Mouse (Mus musculus): ENCODE data around the gene Gm11214. TPM values are rescaled to one million over a fixed set of nuclear protein-coding genes. Genes with fewer than 3 reads are reported as not detected.

Gene Gm11214
- polyA plus RNA-seq, 1 experiment from 2014 or later: not detected

DNA sequence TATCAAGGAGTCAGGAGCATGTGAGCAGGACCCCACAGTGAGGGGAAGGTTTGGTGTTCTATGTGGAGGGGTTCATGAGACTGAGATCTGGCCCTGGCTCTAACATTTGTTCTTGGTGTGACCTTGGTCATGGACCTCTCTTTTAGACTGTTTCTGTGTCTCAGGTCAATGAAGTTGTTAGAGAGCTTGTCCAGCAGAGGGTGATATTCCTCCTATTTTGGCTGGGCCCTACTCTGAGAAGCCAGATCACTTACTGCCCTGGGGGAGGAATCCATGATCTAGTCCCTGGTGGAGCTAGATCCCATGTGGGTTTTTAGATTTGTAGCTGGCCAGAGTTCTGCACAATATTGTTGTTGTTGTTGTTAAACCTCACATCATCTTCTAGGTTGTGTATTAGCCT, 23.0 kb upstream of the Gm11214 start:
- Histone ChIP-seq H3K36me3 (no peaks in the 10 kb centered on the region), H3K9me3 (no peaks in the 10 kb centered on the region), H3K4me3 (replicated peaks) (no peak overlapping the region), H3K27ac (no peak overlapping the region), H3K4me1 (replicated peaks) (no peaks in the 10 kb centered on the region), H3K4me2 (no peak overlapping the region), H3K9ac (replicated peaks) (no peak overlapping the region), H3K27me3 (no peaks in the 10 kb centered on the region)
- ATAC-seq (ENCODE audit: insufficient number of reproducible peaks, insufficient read depth, low FRiP score, low TSS enrichment, low read depth): no peak

- Histone ChIP-seq H3K36me3 (no peaks in the 10 kb centered on the region), H3K9ac (replicated peaks) (no peak overlapping the region), H3K4me3 (replicated peaks) (no peak overlapping the region), H3K27ac (no peak overlapping the region), H3K4me1 (replicated peaks) (no peaks in the 10 kb centered on the region), H3K4me2 (no peak overlapping the region), H3K9me3 (no peaks in the 10 kb centered on the region), H3K27me3 (no peaks in the 10 kb centered on the region)
- 52% methylated on average over 4 of the region's 4 CpGs for WGBS
- ATAC-seq (ENCODE audit: insufficient number of reproducible peaks, insufficient read depth, low FRiP score, low TSS enrichment, low read depth): no peak
Observed at GRCm38 (mm10) chr4:63685253-63685525, 22.0 kb upstream of the Gm11214 start.

GRCm38 (mm10) chr4:63684412-63685252, 21.5 kb upstream of the Gm11214 start:
- ATAC-seq (ENCODE audit: insufficient number of reproducible peaks, insufficient read depth, low FRiP score, low TSS enrichment, low read depth): no peak
- WGBS: 80% methylated on average over 10 of the region's 10 CpGs
- Histone ChIP-seq H3K4me2 (no peak overlapping the region), H3K4me3 (replicated peaks) (no peak overlapping the region), H3K9me3 (no peaks in the 10 kb centered on the region), H3K4me1 (replicated peaks) (no peaks in the 10 kb centered on the region), H3K36me3 (no peaks in the 10 kb centered on the region), H3K27ac (no peak overlapping the region), H3K27me3 (no peaks in the 10 kb centered on the region), H3K9ac (replicated peaks) (no peak overlapping the region)

GRCm38 (mm10) chr4:63683716-63684115, 20.5 kb upstream of the Gm11214 start:
- no peak overlapping the region for H3K4me2 ChIP-seq
- H3K9ac ChIP-seq (replicated peaks): no peak overlapping the region
- 90% methylated on average over 6 of the region's 6 CpGs for WGBS
- no peaks in the 10 kb centered on the region for H3K36me3 ChIP-seq
- H3K4me1 ChIP-seq (replicated peaks): no peaks in the 10 kb centered on the region
- no peak for ATAC-seq (ENCODE audit: insufficient number of reproducible peaks, insufficient read depth, low FRiP score, low TSS enrichment, low read depth)
- H3K27me3 ChIP-seq: no peaks in the 10 kb centered on the region
- no peak overlapping the region for H3K4me3 ChIP-seq (replicated peaks)
- no peaks in the 10 kb centered on the region for H3K9me3 ChIP-seq
- no peak overlapping the region for H3K27ac ChIP-seq

GRCm38 (mm10) chr4:63683056-63683455, 19.9 kb upstream of the Gm11214 start:
- no peak overlapping the region for H3K27ac ChIP-seq
- no peaks in the 10 kb centered on the region for H3K27me3 ChIP-seq
- H3K36me3 ChIP-seq: no peaks in the 10 kb centered on the region
- H3K9ac ChIP-seq (replicated peaks): no peak overlapping the region
- H3K4me2 ChIP-seq: no peak overlapping the region
- H3K9me3 ChIP-seq: no peaks in the 10 kb centered on the region
- H3K4me1 ChIP-seq (replicated peaks): no peaks in the 10 kb centered on the region
- WGBS: 80% methylated on average over 11 of the region's 11 CpGs
- no peak for ATAC-seq (ENCODE audit: insufficient number of reproducible peaks, insufficient read depth, low FRiP score, low TSS enrichment, low read depth)
- H3K4me3 ChIP-seq (replicated peaks): no peak overlapping the region

DNA sequence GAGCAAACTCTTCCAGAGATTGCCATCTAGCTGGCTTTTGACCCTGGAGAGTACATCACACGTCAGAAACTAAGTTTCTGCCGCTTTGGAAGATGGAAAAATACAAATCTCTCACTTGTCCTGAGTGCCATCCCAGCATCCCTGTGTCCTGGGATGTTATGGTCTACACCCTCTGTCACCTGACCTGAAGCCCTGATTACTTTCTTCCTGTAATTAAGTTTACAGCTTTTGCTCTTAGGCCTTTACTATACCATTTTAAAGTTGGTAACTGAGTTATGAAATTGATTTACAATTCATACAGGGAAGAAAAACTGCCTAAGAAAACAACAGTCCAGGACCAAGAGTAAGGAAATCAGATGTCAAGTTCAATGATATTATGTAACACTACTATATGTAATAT, 19.3 kb upstream of the Gm11214 start:
- Histone ChIP-seq H3K9me3 (no peaks in the 10 kb centered on the region), H3K36me3 (no peaks in the 10 kb centered on the region), H3K9ac (replicated peaks) (no peak overlapping the region), H3K27me3 (no peaks in the 10 kb centered on the region), H3K27ac (no peak overlapping the region), H3K4me1 (replicated peaks) (no peaks in the 10 kb centered on the region), H3K4me2 (no peak overlapping the region), H3K4me3 (replicated peaks) (no peak overlapping the region)
- ATAC-seq (ENCODE audit: insufficient number of reproducible peaks, insufficient read depth, low FRiP score, low TSS enrichment, low read depth): no peak
- WGBS: 85% methylated on average over 2 of the region's 2 CpGs

DNA sequence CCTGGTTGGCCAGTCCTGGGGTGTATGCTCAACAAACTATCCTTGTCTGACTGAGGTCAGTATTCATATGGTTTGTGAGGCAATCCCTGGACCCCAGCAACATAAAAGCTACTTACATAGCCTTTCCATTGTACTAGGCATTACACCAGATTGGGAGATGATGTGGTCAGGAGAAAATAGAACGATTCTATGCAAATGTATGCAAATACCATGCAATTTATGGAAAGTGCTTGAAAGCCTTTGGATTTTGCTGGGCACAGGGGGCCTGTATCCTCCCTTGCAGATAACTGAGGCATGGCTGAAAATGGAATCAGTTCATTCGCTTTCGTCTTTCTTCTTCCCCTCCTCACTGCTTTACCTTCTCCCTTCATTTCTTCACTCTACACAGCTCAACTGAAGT, 18.4 kb upstream of the Gm11214 start:
- Histone ChIP-seq H3K9me3 (no peaks in the 10 kb centered on the region), H3K36me3 (no peaks in the 10 kb centered on the region), H3K9ac (replicated peaks) (no peak overlapping the region), H3K4me3 (replicated peaks) (no peak overlapping the region), H3K4me1 (replicated peaks) (no peaks in the 10 kb centered on the region), H3K4me2 (no peak overlapping the region), H3K27ac (no peak overlapping the region), H3K27me3 (no peaks in the 10 kb centered on the region)
- WGBS: 89% methylated on average over 3 of the region's 3 CpGs
- ATAC-seq (ENCODE audit: insufficient number of reproducible peaks, insufficient read depth, low FRiP score, low TSS enrichment, low read depth): no peak

GRCm38 (mm10) chr4:63675128-63675527, 11.9 kb upstream of the Gm11214 start:
- Histone ChIP-seq H3K4me1 (replicated peaks) (no peaks in the 10 kb centered on the region), H3K4me2 (no peak overlapping the region), H3K27me3 (no peaks in the 10 kb centered on the region), H3K9ac (replicated peaks) (no peak overlapping the region), H3K4me3 (replicated peaks) (no peak overlapping the region), H3K27ac (no peak overlapping the region), H3K9me3 (no peaks in the 10 kb centered on the region), H3K36me3 (no peaks in the 10 kb centered on the region)
- 59% methylated on average over 2 of the region's 2 CpGs for WGBS
- no peak for ATAC-seq (ENCODE audit: insufficient number of reproducible peaks, insufficient read depth, low FRiP score, low TSS enrichment, low read depth)

DNA sequence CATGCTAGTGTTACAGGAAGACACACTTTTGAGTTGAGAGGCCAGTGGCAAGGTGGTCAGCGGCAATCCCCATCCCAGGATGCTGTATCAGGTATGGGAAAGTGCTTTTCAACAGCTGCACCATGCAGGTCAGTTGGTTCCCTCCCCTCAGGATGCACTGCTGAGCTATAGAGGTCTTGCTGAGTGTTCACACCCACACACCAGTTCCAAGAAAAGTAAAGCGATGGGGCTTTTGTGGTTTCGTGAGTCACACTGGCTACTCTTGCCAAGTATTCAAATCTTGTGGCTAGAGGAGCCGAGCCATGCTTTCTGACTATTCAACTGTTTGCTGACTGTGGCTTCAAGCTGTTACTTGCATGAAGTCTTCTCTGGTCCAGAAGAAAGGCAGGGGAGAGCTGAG, 5.1 kb upstream of the Gm11214 start:
- Histone ChIP-seq H3K4me3 (replicated peaks) (no peak overlapping the region), H3K4me1 (replicated peaks) (no peaks in the 10 kb centered on the region), H3K27ac (no peak overlapping the region), H3K36me3 (no peaks in the 10 kb centered on the region), H3K9ac (replicated peaks) (no peak overlapping the region), H3K9me3 (no peaks in the 10 kb centered on the region), H3K27me3 (no peaks in the 10 kb centered on the region), H3K4me2 (no peak overlapping the region)
- no peak for ATAC-seq (ENCODE audit: insufficient number of reproducible peaks, insufficient read depth, low FRiP score, low TSS enrichment, low read depth)
- WGBS: 81% methylated on average over 4 of the region's 4 CpGs

DNA sequence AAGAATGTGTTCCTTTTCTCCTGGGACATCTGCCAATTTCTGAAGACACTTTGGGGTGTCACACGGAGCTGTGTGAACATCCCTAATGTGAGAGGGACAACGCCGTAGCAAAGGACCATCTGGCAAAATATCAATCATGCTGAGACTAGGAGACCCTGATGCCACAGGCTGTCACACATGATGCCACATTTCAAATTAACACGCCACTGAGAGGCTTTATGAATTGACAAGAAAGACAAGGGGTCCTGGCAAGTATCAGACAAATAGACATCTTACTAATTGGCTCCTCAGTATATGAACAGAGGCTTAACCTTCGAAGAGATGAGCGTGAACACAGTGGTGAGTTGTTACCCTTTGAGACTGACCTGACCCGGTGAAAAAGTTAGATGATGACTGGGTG, 2.6 kb upstream of the Gm11214 start:
- no peak overlapping the region for H3K4me3 ChIP-seq (replicated peaks)
- H3K36me3 ChIP-seq: no peaks in the 10 kb centered on the region
- ATAC-seq (ENCODE audit: insufficient number of reproducible peaks, insufficient read depth, low FRiP score, low TSS enrichment, low read depth): no peak
- 80% methylated on average over 7 of the region's 7 CpGs for WGBS
- H3K9me3 ChIP-seq: no peaks in the 10 kb centered on the region
- no peaks in the 10 kb centered on the region for H3K27me3 ChIP-seq
- no peaks in the 10 kb centered on the region for H3K4me1 ChIP-seq (replicated peaks)
- H3K9ac ChIP-seq (replicated peaks): no peak overlapping the region
- no peak overlapping the region for H3K4me2 ChIP-seq
- H3K27ac ChIP-seq: no peak overlapping the region

GRCm38 (mm10) chr4:63661857-63662256, 1.3 kb downstream of the Gm11214 start:
- ATAC-seq (ENCODE audit: insufficient number of reproducible peaks, insufficient read depth, low FRiP score, low TSS enrichment, low read depth): no peak
- Histone ChIP-seq H3K27ac (no peak overlapping the region), H3K4me2 (no peak overlapping the region), H3K9ac (replicated peaks) (no peak overlapping the region), H3K9me3 (no peaks in the 10 kb centered on the region), H3K4me1 (replicated peaks) (no peaks in the 10 kb centered on the region), H3K4me3 (replicated peaks) (no peak overlapping the region), H3K27me3 (no peaks in the 10 kb centered on the region), H3K36me3 (no peaks in the 10 kb centered on the region)
- WGBS: 85% methylated on average over 1 of the region's 1 CpGs

- H3K4me1 ChIP-seq (replicated peaks): no peaks in the 10 kb centered on the region
- H3K36me3 ChIP-seq: no peaks in the 10 kb centered on the region
- H3K9ac ChIP-seq (replicated peaks): no peak overlapping the region
- no peak overlapping the region for H3K4me2 ChIP-seq
- no peak overlapping the region for H3K4me3 ChIP-seq (replicated peaks)
- ATAC-seq (ENCODE audit: insufficient number of reproducible peaks, insufficient read depth, low FRiP score, low TSS enrichment, low read depth): no peak
- 85% methylated on average over 1 of the region's 1 CpGs for whole genome bisulfite sequencing
- H3K9me3 ChIP-seq: no peaks in the 10 kb centered on the region
- no peak overlapping the region for H3K27ac ChIP-seq
- no peaks in the 10 kb centered on the region for H3K27me3 ChIP-seq
Observed at GRCm38 (mm10) chr4:63661426-63661825, 1.8 kb downstream of the Gm11214 start.

Data from limb, embryonic 12.5 days (tissue).